Mouse (Mus musculus): ENCODE results near the gene Rgs14. TPM values are rescaled to one million over a fixed set of nuclear protein-coding genes. Genes with fewer than 3 reads are reported as not detected.
A peak's percentile ranks its signal among the peaks of the same experiment; 100 is the strongest.

The Rgs14 gene
- polyA plus RNA-seq, 1 experiment from 2014 or later, result 1.2 TPM

DNA sequence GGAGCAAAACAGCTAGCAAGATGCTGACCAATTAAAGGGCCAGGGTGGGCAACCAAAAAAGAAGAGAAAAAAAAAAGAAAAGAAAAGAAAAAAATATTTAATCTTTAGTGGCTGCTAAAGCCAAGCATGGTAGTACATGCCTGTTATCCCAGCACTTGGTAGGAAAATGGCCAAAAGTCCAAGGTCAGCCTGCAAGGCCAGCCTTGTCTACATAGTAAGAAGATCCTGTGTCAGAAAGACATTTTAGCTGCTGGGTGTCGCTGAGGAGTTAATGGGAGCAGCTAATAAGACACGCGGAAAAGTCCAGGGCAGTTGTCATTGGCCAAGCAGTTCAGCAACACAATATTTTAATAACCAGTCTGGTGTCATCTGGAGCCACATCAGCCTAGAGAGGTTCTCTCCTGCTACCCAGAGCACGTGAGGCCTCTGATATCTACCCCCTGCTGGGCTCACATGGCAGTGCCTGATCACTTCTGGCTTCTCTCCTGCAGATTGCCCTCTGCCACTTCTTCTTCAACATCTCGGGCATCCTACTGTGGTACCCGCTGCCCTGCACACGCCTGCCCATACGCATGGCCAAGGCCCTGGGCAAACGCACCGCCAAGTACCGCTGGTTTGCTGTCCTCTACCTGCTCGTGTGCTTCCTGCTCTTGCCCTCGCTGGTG is 43.2 kb downstream of the Rgs14 start:
- TF ChIP-seq CTCF (IDR thresholded peaks at IDR 0.05; ENCODE audit: low read depth), result peak; percentile 21; the same call in 1 of the 2 replicates
- Histone ChIP-seq H3K4me3 (ENCODE audit: low read depth, low read length) (no peak overlapping the region), H3K27ac (ENCODE audit: low read depth, low read length) (no peak overlapping the region), H3K4me2 (replicated peaks; ENCODE audit: low read depth) (no peak overlapping the region), H3K4me1 (replicated peaks; ENCODE audit: control insufficient read depth, insufficient read depth, low read length) (no peaks in the 10 kb centered on the region), H3K9me3 (ENCODE audit: control insufficient read depth) (no peaks in the 10 kb centered on the region), H3K27me3 (replicated peaks; ENCODE audit: control insufficient read depth, insufficient read depth, low read length) (no peaks in the 10 kb centered on the region; the same call in none of the 2 replicates), H3K36me3 (ENCODE audit: control insufficient read depth, insufficient read depth) (no peaks in the 10 kb centered on the region), H3K9ac (ENCODE audit: low read depth, low read length) (no peak overlapping the region)
- WGBS, result 87% methylated on average over 13 of the region's 13 CpGs
- ATAC-seq, result no peak

DNA sequence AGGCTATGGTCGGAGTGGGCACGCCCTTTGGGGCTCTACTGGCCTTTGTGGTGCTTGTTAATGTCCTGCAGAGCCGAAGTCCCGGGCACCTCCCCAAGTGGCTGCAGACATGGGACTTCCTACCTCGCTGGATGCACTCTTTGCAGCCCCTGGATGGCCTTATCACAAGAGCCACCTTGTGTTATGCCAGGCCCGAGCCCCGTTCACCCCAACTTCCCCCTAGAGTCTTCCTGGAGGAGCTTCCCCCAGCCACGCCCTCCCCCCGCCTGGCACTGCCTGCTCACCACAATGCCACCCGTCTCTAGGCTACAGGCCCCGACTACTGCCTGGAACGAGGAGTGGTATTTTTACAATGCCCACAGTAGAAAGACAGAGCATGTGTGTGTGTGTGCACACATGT is 43.8 kb downstream of the Rgs14 start:
- H3K27ac ChIP-seq (ENCODE audit: low read depth, low read length), result no peak overlapping the region
- no peaks in the 10 kb centered on the region for H3K36me3 ChIP-seq (ENCODE audit: control insufficient read depth, insufficient read depth)
- no peak overlapping the region for H3K4me3 ChIP-seq (ENCODE audit: low read depth, low read length)
- H3K4me1 ChIP-seq (replicated peaks; ENCODE audit: control insufficient read depth, insufficient read depth, low read length), result no peaks in the 10 kb centered on the region
- H3K9ac ChIP-seq (ENCODE audit: low read depth, low read length), result no peak overlapping the region
- ATAC-seq, result no peak
- H3K9me3 ChIP-seq (ENCODE audit: control insufficient read depth), result no peaks in the 10 kb centered on the region
- no peak overlapping the region for H3K4me2 ChIP-seq (replicated peaks; ENCODE audit: low read depth)
- no peak for TF ChIP-seq CTCF (IDR thresholded peaks at IDR 0.05; ENCODE audit: low read depth)
- WGBS, result 83% methylated on average over 12 of the region's 12 CpGs
- H3K27me3 ChIP-seq (replicated peaks; ENCODE audit: control insufficient read depth, insufficient read depth, low read length), result peaks cover 2% of the 10 kb centered on the region

DNA sequence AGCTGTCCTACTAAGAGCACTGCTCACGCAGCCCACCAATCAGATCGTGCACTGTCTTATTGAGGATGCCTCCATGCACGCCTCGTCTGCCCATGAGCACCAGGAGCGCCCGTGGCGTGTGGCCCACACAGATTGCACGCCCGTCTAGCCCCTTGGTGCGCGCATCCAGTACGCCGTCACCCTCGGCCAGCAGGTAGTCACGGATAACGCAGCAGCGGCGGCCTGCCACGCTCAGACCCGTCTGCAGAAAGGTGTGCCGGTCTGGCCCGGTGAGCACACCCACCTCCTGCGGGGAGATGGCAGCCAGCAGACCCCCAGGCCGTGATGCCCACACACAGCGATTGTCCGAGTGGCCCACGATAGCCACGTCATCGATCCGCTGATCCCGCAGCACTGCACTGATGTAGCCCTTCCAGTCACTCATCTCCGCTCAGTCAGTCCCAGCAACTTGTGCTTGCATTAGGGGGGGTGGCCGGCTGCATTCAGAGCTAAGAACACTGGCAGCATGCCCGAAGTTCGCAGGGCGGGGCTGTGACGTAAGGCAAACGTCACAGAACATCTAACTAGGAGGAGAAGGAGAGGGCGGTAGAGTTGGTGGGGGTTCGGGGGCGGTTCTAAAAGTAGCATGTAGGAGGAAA is 45.3 kb downstream of the Rgs14 start, which contains the start of gene Pfn3:
Gene Pfn3 (minus strand): TSS at position 490 of the 638 bp plus-strand sequence.
- H3K27me3 ChIP-seq (replicated peaks; ENCODE audit: control insufficient read depth, insufficient read depth, low read length), result peaks cover 15% of the 10 kb centered on the region
- WGBS, result 11% methylated on average over 41 of the region's 41 CpGs
- no peak for TF ChIP-seq CTCF (IDR thresholded peaks at IDR 0.05; ENCODE audit: low read depth)
- no peaks in the 10 kb centered on the region for H3K9me3 ChIP-seq (ENCODE audit: control insufficient read depth)
- H3K4me3 ChIP-seq (ENCODE audit: low read depth, low read length), result 0 out of 2 replicates have a peak within 1 kb of the TSS, but pooled peaks have one; percentile 5
- no peaks in the 10 kb centered on the region for H3K4me1 ChIP-seq (replicated peaks; ENCODE audit: control insufficient read depth, insufficient read depth, low read length)
- H3K4me2 ChIP-seq (replicated peaks; ENCODE audit: low read depth), result peak within 1 kb of the TSS; percentile 49
- H3K36me3 ChIP-seq (ENCODE audit: control insufficient read depth, insufficient read depth), result no peaks in the 10 kb centered on the region
- H3K27ac ChIP-seq (ENCODE audit: low read depth, low read length), result no peak within 1 kb of the TSS
- peak within 1 kb of the TSS; percentile 8; the same call in 1 of the 2 replicates for H3K9ac ChIP-seq (ENCODE audit: low read depth, low read length)
- ATAC-seq, result peak; percentile 34; the same call in 1 of the 2 replicates

DNA sequence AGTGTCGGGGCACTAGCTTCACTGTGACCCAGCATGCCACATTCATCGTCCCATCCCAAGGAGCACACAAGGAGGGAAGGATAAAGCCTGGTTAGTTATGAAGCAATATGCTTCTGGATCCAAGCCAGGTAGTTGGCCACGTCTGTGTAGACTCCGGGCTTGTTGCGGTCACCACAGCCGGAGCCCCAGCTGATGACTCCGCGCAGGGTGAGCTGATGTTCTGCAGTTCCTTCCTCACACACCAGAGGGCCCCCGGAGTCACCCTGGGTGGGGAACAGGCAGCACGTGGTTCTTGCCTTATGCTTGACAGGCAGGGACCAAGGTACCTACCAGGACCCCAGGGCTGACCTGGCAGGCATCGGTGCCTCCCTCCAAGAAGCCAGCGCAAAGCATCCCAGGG is 48.5 kb downstream of the Rgs14 start:
- Histone ChIP-seq H3K4me2 (replicated peaks; ENCODE audit: low read depth) (no peak overlapping the region), H3K9me3 (ENCODE audit: control insufficient read depth) (no peaks in the 10 kb centered on the region), H3K9ac (ENCODE audit: low read depth, low read length) (no peak overlapping the region), H3K4me1 (replicated peaks; ENCODE audit: control insufficient read depth, insufficient read depth, low read length) (no peaks in the 10 kb centered on the region), H3K36me3 (ENCODE audit: control insufficient read depth, insufficient read depth) (no peaks in the 10 kb centered on the region), H3K4me3 (ENCODE audit: low read depth, low read length) (no peak overlapping the region), H3K27me3 (replicated peaks; ENCODE audit: control insufficient read depth, insufficient read depth, low read length) (peaks cover 42% of the 10 kb centered on the region), H3K27ac (ENCODE audit: low read depth, low read length) (no peak overlapping the region)
- peak; percentile 95 for TF ChIP-seq CTCF (IDR thresholded peaks at IDR 0.05; ENCODE audit: low read depth)
- ATAC-seq, result peak; percentile 54
- 8% methylated on average over 12 of the region's 12 CpGs for WGBS

DNA sequence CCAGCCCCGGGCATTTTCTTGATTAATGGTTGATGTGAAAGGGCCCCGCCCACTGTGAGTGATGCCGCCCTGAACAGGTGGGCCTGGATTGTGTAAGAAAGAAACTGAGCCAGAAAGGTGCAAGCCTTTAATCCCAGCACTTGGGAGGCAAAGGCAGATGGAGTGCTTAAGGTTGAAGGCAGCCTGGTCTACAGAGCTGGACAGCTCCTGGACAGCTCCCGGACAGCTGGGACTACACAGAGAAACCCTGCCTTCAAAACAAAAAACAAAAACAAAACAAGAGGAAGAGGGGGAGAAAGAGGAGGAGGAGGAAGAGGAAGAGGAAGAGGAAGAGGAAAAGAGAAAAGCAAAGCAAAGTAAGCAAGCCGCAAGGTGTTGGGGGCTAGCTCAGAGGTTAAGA is 49.6 kb downstream of the Rgs14 start:
- no peak for ATAC-seq
- no peak for TF ChIP-seq CTCF (IDR thresholded peaks at IDR 0.05; ENCODE audit: low read depth)
- no peak overlapping the region for H3K4me3 ChIP-seq (ENCODE audit: low read depth, low read length)
- no peaks in the 10 kb centered on the region for H3K4me1 ChIP-seq (replicated peaks; ENCODE audit: control insufficient read depth, insufficient read depth, low read length)
- H3K9ac ChIP-seq (ENCODE audit: low read depth, low read length), result no peak overlapping the region
- no peaks in the 10 kb centered on the region for H3K36me3 ChIP-seq (ENCODE audit: control insufficient read depth, insufficient read depth)
- no peak overlapping the region for H3K4me2 ChIP-seq (replicated peaks; ENCODE audit: low read depth)
- H3K9me3 ChIP-seq (ENCODE audit: control insufficient read depth), result no peaks in the 10 kb centered on the region
- H3K27ac ChIP-seq (ENCODE audit: low read depth, low read length), result no peak overlapping the region
- H3K27me3 ChIP-seq (replicated peaks; ENCODE audit: control insufficient read depth, insufficient read depth, low read length), result peaks cover 42% of the 10 kb centered on the region
- WGBS, result 66% methylated on average over 5 of the region's 5 CpGs

DNA sequence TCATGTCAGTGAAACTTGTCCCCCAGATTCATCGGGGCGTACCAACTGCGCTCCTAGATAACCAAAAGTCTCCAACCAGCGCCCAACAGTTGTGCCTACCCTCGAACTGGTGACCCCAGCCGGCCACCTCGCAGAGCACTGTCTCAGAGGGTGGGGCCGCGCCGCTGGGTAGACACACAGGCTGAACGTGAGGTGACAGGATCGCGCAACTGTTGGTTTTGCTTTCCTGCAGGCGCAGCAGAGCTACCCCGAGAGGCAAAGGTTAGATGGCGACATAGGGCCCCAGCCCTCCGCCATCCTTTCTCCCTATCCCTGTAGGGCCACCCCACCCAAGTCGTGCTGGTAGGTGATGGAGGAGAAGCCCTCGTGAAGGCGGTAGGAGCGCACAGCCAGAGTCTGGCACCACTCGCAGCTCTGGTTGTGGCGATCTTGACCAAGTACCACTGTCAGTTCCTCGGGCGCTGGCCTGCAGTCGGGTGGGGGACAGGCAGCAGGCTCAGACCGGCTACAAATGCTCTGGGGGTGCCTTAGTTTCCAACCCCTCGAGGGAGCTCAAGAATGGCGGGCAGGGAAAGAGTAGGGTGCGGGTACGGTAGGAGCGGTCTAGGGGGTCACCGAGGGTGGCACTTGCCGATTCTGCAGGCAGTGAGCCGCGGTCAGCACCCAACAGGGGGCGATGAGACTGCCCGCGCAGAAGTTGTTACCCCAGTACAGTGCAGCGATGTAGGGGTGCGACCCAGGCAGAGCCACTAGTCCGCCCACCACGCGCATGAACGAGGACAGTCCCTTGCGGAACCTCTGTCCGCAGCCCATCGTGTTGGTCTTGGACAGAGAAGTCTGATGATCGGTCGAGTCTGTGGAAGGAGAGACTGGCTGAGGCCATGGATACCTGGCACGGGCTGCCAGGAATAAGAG is 50.7 kb downstream of the Rgs14 start:
- Histone ChIP-seq H3K4me3 (ENCODE audit: low read depth, low read length) (peak overlapping the region; percentile 16; the same call in 1 of the 2 replicates), H3K27ac (ENCODE audit: low read depth, low read length) (no peak overlapping the region), H3K36me3 (ENCODE audit: control insufficient read depth, insufficient read depth) (no peaks in the 10 kb centered on the region), H3K9me3 (ENCODE audit: control insufficient read depth) (no peaks in the 10 kb centered on the region), H3K4me1 (replicated peaks; ENCODE audit: control insufficient read depth, insufficient read depth, low read length) (no peaks in the 10 kb centered on the region), H3K9ac (ENCODE audit: low read depth, low read length) (no peak overlapping the region), H3K4me2 (replicated peaks; ENCODE audit: low read depth) (peak overlapping the region; percentile 53), H3K27me3 (replicated peaks; ENCODE audit: control insufficient read depth, insufficient read depth, low read length) (peaks cover 42% of the 10 kb centered on the region)
- TF ChIP-seq CTCF (IDR thresholded peaks at IDR 0.05; ENCODE audit: low read depth), result peak; percentile 25
- ATAC-seq, result no peak; the same call in 1 of the 2 replicates
- WGBS, result 29% methylated on average over 51 of the region's 51 CpGs

Measured in intestine, postnatal 0 days (tissue).